Mouse (Mus musculus) C3H10T1/2 (cell line): ENCODE results near the gene Spin2d. TPM values are rescaled to one million over a fixed set of nuclear protein-coding genes. Genes with fewer than 3 reads are reported as not detected.

Experiments used
- polyA plus RNA-seq, 2 experiments: library from polyadenylated mRNA; unstranded; fragments of >200 nt; fragmentation: generic; extraction: Trizol; gene quantifications; one replicate each; pipeline ENCODE4 v1.2.1; 2012; ENCODE audit warnings: missing spikeins in 2 of 2

The Spin2d gene
- not detected for polyA plus RNA-seq

DNA sequence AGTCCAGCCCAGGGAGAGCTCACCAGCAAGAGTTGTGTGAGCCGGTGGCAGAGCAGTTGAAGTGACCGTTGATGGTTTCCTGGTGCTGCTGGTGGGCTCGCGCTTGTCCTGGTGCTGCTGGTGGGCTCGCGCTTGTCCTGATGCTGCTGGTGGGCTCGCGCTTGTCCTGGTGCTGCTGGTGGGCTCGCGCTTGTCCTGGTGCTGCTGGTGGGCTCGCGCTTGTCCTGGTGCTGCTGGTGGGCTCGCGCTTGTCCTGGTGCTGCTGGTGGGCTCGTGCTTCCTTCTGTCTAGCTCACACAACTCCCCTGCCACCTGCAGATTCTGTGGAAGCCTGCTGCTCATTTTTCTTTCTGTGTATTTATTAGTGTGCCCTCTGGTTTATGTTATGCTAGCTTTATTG, at the start of gene Spin2d:
TSS of gene Spin2d (minus strand) at position 101 of the 400 bp plus-strand sequence.

DNA sequence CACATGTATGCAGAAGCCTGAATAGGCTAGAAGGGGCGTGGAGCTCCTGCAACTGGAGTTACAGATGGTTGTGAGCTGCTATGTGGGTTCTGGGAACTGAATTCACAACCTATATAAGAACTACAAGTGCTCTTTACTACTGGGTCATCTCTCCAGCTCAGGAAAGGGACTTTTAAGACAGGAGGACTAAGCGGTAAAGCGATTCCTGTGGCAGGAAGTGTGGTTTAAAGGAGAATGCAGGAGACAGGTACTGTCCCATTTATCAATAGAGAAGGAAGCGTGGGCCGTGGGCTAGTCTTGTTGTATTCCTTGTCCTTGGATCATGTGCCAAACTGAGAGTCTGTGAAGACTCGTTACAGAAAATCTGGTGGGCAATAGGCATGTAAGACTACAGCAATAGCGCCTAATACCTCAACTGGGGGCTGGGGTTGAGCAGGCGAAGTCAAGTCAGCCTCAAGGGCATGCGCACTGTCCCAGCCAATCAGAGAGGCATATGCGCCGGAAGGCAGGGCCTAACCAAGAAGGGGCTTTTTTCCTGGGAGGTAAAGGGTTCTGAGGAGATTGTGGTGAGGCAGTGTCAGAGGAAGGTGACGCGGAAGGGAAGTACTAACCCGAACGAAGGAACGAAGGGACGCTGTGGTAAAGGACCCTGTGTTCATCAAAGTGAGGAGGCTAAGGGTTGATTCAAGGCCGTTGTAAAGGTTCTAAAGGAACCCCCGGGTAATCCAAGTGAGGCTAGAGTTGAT, 37.2 kb upstream of the Spin2d start, which contains the start of gene Xlr4b:
TSS of gene Xlr4b (plus strand) at position 515 of the 746 bp plus-strand sequence.

DNA sequence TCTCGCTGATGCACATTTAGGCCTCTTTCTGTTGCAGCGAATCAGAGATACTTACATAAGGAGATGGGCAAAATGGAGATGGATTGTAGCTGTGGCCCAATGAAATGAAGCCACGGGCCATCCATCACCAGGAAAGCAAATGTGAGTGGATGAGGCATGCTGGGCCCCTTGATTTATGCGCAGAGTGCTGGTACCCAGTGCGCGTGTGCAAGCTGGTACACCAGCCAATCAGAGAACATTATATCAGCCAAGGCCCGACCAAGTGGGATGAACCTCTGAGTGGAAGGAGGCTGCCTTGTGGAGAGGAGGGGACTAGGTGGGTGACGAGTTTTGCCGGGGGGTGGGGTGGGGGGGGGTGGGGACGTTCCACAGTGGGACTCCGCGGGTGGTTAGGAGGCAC, 15.1 kb upstream of the Spin2d start, which contains the start of gene Xlr3b:
TSS of gene Xlr3b (plus strand) at position 274 of the 400 bp plus-strand sequence.

DNA sequence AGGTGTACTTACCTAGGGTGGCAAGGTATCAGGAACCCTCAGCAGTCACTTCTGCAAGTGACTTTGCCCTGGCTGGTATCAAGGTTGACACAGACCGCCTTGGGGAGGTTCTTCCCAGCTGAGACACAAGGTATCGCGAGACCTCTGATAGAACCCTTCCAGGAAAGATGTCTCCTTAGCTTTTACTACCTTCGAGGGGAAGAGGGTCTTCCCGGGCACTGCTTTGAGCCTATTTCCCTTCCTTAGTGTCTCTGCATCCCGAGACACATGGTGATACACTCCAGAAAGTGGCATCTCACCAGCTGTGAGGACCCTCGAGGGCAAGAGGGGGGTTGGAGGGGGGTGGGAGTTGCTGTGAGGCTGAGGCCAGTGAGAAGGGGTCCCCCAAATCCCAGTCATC, 27.4 kb downstream of the Spin2d start, which contains the start of gene DXBay18:
TSS of gene DXBay18 (minus strand) at position 101 of the 400 bp plus-strand sequence.

DNA sequence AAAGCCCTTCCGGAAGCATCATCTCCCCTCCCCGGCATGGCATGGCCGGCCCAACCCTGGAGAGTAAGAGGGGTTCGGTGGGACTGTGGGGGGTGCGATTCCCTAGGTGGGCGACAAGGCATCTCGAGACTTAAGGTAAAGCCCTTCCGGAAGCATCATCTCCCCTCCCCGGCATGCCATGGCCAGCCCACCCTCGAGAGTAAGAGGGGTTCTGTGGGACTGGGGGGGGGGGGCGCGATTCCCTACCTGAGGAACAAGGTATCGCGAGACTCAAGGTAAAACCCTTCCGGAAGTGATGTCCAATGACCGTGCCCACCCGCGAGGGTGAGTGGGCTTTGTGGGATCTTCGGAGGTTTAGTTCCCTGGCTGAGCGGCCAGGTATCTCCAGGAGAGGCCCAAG, 28.3 kb downstream of the Spin2d start, which contains the start of gene Xlr5b:
TSS of gene Xlr5b (plus strand) at position 301 of the 400 bp plus-strand sequence.

Other genes starting within 250 kb of the Spin2d start
- under 1 TPM in 1 of 2 experiments, not detected in 1; 0.04 TPM for gene Zfp185, start 189.7 kb downstream of the Spin2d start, polyA plus RNA-seq
- gene Pnma5, start 139.9 kb downstream of the Spin2d start, polyA plus RNA-seq: under 1 TPM; 0.05 to 0.25 TPM
- not detected for gene Pnma3, start 112.2 kb downstream of the Spin2d start, polyA plus RNA-seq
- not detected for gene Xlr4a, start 94.5 kb downstream of the Spin2d start, polyA plus RNA-seq
- under 1 TPM; 0.08 to 0.30 TPM for gene Xlr3a, start 79.9 kb downstream of the Spin2d start, polyA plus RNA-seq
- gene Gm14685, start 59.9 kb downstream of the Spin2d start, polyA plus RNA-seq: not detected
- gene Xlr5b, start 28.2 kb downstream of the Spin2d start, polyA plus RNA-seq: not detected
- gene DXBay18, start 27.5 kb downstream of the Spin2d start, polyA plus RNA-seq: not detected
- not detected for gene Xlr3b, start 15.2 kb upstream of the Spin2d start, polyA plus RNA-seq
- gene Xlr4b, start 37.3 kb upstream of the Spin2d start, polyA plus RNA-seq: not detected
- gene F8a, start 51.3 kb upstream of the Spin2d start, polyA plus RNA-seq: 1 to 10 TPM; 5.0 to 6.2 TPM
- gene Xlr4c, start 66.1 kb upstream of the Spin2d start, polyA plus RNA-seq: not detected
- under 1 TPM; 0.04 TPM for gene Xlr3c, start 88.4 kb upstream of the Spin2d start, polyA plus RNA-seq
- not detected for gene Xlr5a, start 116.0 kb upstream of the Spin2d start, polyA plus RNA-seq
- gene Xlr5c, start 116.0 kb upstream of the Spin2d start, polyA plus RNA-seq: not detected
- gene Gm45015, start 159.9 kb upstream of the Spin2d start, polyA plus RNA-seq: not detected
- gene Zfp275, start 165.6 kb upstream of the Spin2d start, polyA plus RNA-seq: 1 to 10 TPM in 1 of 2 experiments, under 1 TPM in 1; 0.81 to 6.2 TPM
- not detected for gene Gm18336, start 221.7 kb upstream of the Spin2d start, polyA plus RNA-seq
- gene Zfp92, start 234.1 kb upstream of the Spin2d start, polyA plus RNA-seq: not detected